Mouse (Mus musculus): ENCODE data around the gene Ankdd1a.

GRCm38 (mm10) chr9:65523611-65524364 is 3.8 kb upstream of the Ankdd1a start:
- TF ChIP-seq CTCF (conservative IDR thresholded peaks at IDR 0.05; ENCODE audit: low read length) (peak; percentile 35), NANOG (IDR thresholded peaks at IDR 0.05; ENCODE audit: borderline replicate concordance, low read length) (no peak), POU5F1 (IDR thresholded peaks at IDR 0.05; ENCODE audit: borderline replicate concordance, low read length) (no peak)
